Mouse (Mus musculus): ENCODE data around the gene Fshr. TPM values are rescaled to one million over a fixed set of nuclear protein-coding genes. Genes with fewer than 3 reads are reported as not detected.

Fshr gene
- polyA plus RNA-seq (2017; shearing (Covaris generic)), result not detected

DNA sequence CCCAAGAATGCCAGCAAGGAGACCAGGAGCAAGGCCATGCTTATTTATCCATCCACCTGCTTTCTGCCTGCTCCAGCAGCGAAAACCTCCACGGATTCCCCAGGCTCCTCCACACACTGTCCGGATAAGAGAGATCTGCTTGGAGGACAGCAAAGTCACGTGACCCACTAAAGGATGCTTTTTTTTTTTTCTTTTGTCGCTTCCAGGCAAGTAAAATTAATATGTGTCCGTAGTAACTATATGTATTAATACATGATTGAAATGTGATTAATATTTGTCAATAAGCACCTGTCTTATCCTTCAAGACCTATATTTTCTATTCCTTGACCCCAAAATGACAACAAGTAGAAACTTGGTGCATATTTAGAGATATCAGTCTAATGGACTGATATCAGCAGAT is at the start of gene Fshr:
Gene Fshr, minus strand, starts transcription at position 101 of the 400 bp plus-strand sequence.

All from CD4-positive, CD25-positive, alpha-beta regulatory T cell, adult 9 weeks (primary cell).